Mouse (Mus musculus): ENCODE measurements around the gene Trabd2b. TPM values are rescaled to one million over a fixed set of nuclear protein-coding genes. Genes with fewer than 3 reads are reported as not detected.

The Trabd2b gene
- total and polyA plus RNA-seq, 3 experiments = not detected

DNA sequence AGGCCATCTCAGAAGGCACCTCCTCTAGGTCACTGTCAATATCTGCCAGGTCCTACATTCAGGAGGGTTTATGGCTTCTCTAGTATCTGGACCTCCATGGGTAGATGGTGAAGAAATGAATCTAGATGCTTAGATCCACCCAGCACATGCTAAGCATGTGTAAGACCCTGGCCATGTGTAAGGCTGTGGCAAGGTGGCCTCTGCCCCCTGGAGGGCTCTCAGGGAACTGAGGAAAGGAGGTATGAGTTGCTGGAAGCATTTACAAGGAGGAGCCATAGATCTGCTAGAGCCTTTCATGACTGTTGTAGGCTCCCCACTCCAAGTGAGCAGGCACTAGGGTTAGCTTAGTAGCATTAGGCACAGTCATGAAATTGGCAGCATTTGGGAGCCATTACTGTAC lies 192.6 kb downstream of the Trabd2b start:
- Histone ChIP-seq H3K4me3 (ENCODE audit: control insufficient read depth in 1 of 2, insufficient read depth in 1 of 2, low read depth in 2 of 2, low read length in 2 of 2) (no peak overlapping the region), H3K27me3 (ENCODE audit: control insufficient read depth in 1 of 2, insufficient read depth in 2 of 2, low read length in 2 of 2) (no peaks in the 10 kb centered on the region)
- no peak for DNase-seq (ENCODE audit: low read depth, low spot score)

DNA sequence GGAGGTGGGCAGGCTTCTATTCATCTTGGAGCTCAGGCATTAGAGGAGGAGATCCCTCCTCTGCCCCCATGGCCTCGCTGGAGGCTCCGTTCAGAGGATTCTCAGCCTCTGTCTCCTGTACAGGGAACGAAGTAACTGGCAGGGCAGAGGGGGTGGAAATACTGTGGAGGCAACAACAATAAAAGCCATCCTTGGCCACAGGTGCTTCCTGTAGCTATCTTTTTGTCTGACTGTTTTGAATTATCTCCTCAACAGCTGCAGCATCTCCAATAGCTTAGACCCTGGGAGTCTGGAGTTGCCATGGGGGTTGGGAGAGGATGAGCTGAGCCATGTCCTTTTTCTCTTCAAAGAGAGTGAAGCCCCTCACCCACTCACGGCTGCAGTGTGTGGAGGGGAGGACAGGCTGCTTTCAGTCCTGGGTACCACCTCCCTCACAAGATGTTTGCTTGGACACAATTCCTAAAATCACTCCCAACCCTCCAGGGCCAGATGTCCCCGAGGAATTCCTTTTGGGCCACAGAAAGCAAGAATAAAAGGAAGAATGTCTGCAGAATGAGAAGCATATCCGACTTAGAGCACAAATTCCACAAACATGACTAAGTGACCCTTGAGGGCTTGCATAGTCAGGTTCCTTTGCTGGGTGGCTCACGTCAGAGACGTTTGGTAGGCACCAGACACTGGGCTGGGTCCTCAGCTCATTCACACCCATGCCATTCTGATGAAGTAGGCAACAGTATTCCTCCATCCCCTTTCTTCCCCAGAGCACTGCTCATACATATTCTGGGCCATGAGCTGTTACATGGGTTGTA lies 194.9 kb downstream of the Trabd2b start:
- Histone ChIP-seq H3K27ac (ENCODE audit: control insufficient read depth, low read depth, low read length) (no peak overlapping the region), H3K36me3 (ENCODE audit: control insufficient read depth in 1 of 2, insufficient read depth in 2 of 2, low read length in 2 of 2) (no peaks in the 10 kb centered on the region), H3K4me3 (ENCODE audit: control insufficient read depth in 1 of 2, insufficient read depth in 1 of 2, low read depth in 2 of 2, low read length in 2 of 2) (no peak overlapping the region), H3K9me3 (replicated peaks; ENCODE audit: insufficient read depth, low read length) (no peaks in the 10 kb centered on the region), H3K9ac (ENCODE audit: control insufficient read depth, low read depth, low read length, poor library complexity, severe bottlenecking) (no peak overlapping the region), H3K79me2 (ENCODE audit: control insufficient read depth, insufficient read depth, low read length, poor library complexity) (no peaks in the 10 kb centered on the region), H3K4me1 (ENCODE audit: control insufficient read depth in 1 of 2, insufficient read depth in 2 of 2, low read length in 2 of 2) (no peaks in the 10 kb centered on the region), H3K27me3 (ENCODE audit: control insufficient read depth in 1 of 2, insufficient read depth in 2 of 2, low read length in 2 of 2) (no peaks in the 10 kb centered on the region)
- DNase-seq (ENCODE audit: low read depth, low spot score) = no peak
- no peak for TF ChIP-seq GABPA (IDR thresholded peaks at IDR 0.05; ENCODE audit: low read depth, low read length)
- no peak for TF ChIP-seq ZNF384 (IDR thresholded peaks at IDR 0.05; ENCODE audit: low read depth, low read length)
- TF ChIP-seq ETS1 (IDR thresholded peaks at IDR 0.05; ENCODE audit: low read depth, low read length) = no peak
- TF ChIP-seq RAD21 (IDR thresholded peaks at IDR 0.05; ENCODE audit: low read depth, low read length) = no peak
- TF ChIP-seq NRF1 (IDR thresholded peaks at IDR 0.05; ENCODE audit: insufficient read depth, low read depth, low read length, poor library complexity, severe bottlenecking) = no peak
- TF ChIP-seq ZC3H11A (IDR thresholded peaks at IDR 0.05; ENCODE audit: low read depth, low read length) = no peak
- TF ChIP-seq CHD2 (IDR thresholded peaks at IDR 0.05; ENCODE audit: low read length) = no peak
- no peak for TF ChIP-seq BHLHE40 (IDR thresholded peaks at IDR 0.05; ENCODE audit: borderline replicate concordance, low read depth, low read length)
- TF ChIP-seq MAX (IDR thresholded peaks at IDR 0.05; ENCODE audit: low read length) = no peak
- TF ChIP-seq ELF1 (IDR thresholded peaks at IDR 0.05; ENCODE audit: low read depth, low read length) = no peak
- TF ChIP-seq CHD1 (IDR thresholded peaks at IDR 0.05; ENCODE audit: low read depth, low read length) = no peak
- TF ChIP-seq MAZ (IDR thresholded peaks at IDR 0.05; ENCODE audit: low read depth, low read length) = no peak

More for the DNA sequence above, 192.6 kb downstream of the Trabd2b start:
- Histone ChIP-seq H3K9me3 (replicated peaks; ENCODE audit: insufficient read depth, low read length) (no peaks in the 10 kb centered on the region), H3K36me3 (ENCODE audit: control insufficient read depth in 1 of 2, insufficient read depth in 2 of 2, low read length in 2 of 2) (no peaks in the 10 kb centered on the region), H3K79me2 (ENCODE audit: control insufficient read depth, insufficient read depth, low read length, poor library complexity) (no peaks in the 10 kb centered on the region), H3K27ac (ENCODE audit: control insufficient read depth, low read depth, low read length) (no peak overlapping the region), H3K9ac (ENCODE audit: control insufficient read depth, low read depth, low read length, poor library complexity, severe bottlenecking) (no peak overlapping the region), H3K4me1 (ENCODE audit: control insufficient read depth in 1 of 2, insufficient read depth in 2 of 2, low read length in 2 of 2) (no peaks in the 10 kb centered on the region)
- TF ChIP-seq ZKSCAN1 (IDR thresholded peaks at IDR 0.05; ENCODE audit: low read depth, low read length) (no peak), CTCF (IDR thresholded peaks at IDR 0.05 in 2 of 3, conservative IDR thresholded peaks at IDR 0.05 in 1 of 3; ENCODE audit: control insufficient read depth in 1 of 3, insufficient read depth in 1 of 3, low read depth in 2 of 3, low read length in 3 of 3, poor library complexity in 1 of 3, severe bottlenecking in 1 of 3) (no peak), NELFE (IDR thresholded peaks at IDR 0.05; ENCODE audit: low read depth, low read length) (no peak), GABPA (IDR thresholded peaks at IDR 0.05; ENCODE audit: low read depth, low read length) (no peak), MEF2A (IDR thresholded peaks at IDR 0.05; ENCODE audit: extremely low read depth, insufficient replicate concordance, low read depth, low read length, poor library complexity, severe bottlenecking) (no peak), KAT2A (conservative IDR thresholded peaks at IDR 0.05; ENCODE audit: low read depth, low read length) (no peak), CHD2 (IDR thresholded peaks at IDR 0.05; ENCODE audit: low read length) (no peak), SIN3A (IDR thresholded peaks at IDR 0.05; ENCODE audit: low read length) (no peak), RAD21 (IDR thresholded peaks at IDR 0.05; ENCODE audit: low read depth, low read length) (no peak), SMC3 (IDR thresholded peaks at IDR 0.05; ENCODE audit: low read depth, low read length) (no peak), MAFK (IDR thresholded peaks at IDR 0.05; ENCODE audit: borderline replicate concordance, low read depth, low read length) (no peak), JUND (IDR thresholded peaks at IDR 0.05; ENCODE audit: low read depth, low read length) (no peak), MAX (IDR thresholded peaks at IDR 0.05; ENCODE audit: low read length) (no peak), CHD1 (IDR thresholded peaks at IDR 0.05; ENCODE audit: low read depth, low read length) (no peak), MXI1 (IDR thresholded peaks at IDR 0.05; ENCODE audit: low read depth, low read length) (no peak), RCOR1 (IDR thresholded peaks at IDR 0.05; ENCODE audit: low read depth, low read length) (no peak), TAL1 (IDR thresholded peaks at IDR 0.05; ENCODE audit: low read length) (no peak), MAZ (IDR thresholded peaks at IDR 0.05; ENCODE audit: low read depth, low read length) (no peak), ZC3H11A (IDR thresholded peaks at IDR 0.05; ENCODE audit: low read depth, low read length) (no peak), USF1 (IDR thresholded peaks at IDR 0.05; ENCODE audit: low read depth, low read length) (no peak)
